Mouse (Mus musculus) cortical plate, adult 2 months (tissue): ENCODE results near the gene Igfbp4. TPM values are rescaled to one million over a fixed set of nuclear protein-coding genes. Genes with fewer than 3 reads are reported as not detected.

Experiments used
- H3K27ac ChIP-seq: fragments of 200-500 bp; 2 replicates; pipeline ENCODE4 v1.5.1; 2012; ENCODE audit warnings: low read length, control low read depth, inconsistent platforms; ENCODE audit not compliant: insufficient read depth
- H3K4me1 ChIP-seq: fragments of 200-500 bp; 2 replicates; pipeline ENCODE4 v1.6.1; 2011; ENCODE audit warnings: low read length; ENCODE audit not compliant: control insufficient read depth, insufficient read depth
- H3K4me3 ChIP-seq: fragments of 200-500 bp; 2 replicates; pipeline ENCODE4 v1.5.1; 2011; ENCODE audit warnings: mild to moderate bottlenecking, low read length, control low read depth; ENCODE audit not compliant: insufficient read depth
- CTCF ChIP-seq: fragments of 200-500 bp; IDR thresholded peaks from 2 replicates; pipeline ENCODE4 v1.5.1; 2011; ENCODE audit warnings: mild to moderate bottlenecking, control low read depth, low read length; ENCODE audit not compliant: insufficient read depth; ENCODE audit errors: extremely low read depth
- polyA plus RNA-seq: library from polyadenylated mRNA; depleted of rRNA; stranded (reverse); fragments of >200 nt; gene quantifications from 2 replicates; pipeline ENCODE4 v1.2.3, GENCODE M21; 2012; rRNA removed

The Igfbp4 gene
- polyA plus RNA-seq, 1 experiment, result 106 TPM

DNA sequence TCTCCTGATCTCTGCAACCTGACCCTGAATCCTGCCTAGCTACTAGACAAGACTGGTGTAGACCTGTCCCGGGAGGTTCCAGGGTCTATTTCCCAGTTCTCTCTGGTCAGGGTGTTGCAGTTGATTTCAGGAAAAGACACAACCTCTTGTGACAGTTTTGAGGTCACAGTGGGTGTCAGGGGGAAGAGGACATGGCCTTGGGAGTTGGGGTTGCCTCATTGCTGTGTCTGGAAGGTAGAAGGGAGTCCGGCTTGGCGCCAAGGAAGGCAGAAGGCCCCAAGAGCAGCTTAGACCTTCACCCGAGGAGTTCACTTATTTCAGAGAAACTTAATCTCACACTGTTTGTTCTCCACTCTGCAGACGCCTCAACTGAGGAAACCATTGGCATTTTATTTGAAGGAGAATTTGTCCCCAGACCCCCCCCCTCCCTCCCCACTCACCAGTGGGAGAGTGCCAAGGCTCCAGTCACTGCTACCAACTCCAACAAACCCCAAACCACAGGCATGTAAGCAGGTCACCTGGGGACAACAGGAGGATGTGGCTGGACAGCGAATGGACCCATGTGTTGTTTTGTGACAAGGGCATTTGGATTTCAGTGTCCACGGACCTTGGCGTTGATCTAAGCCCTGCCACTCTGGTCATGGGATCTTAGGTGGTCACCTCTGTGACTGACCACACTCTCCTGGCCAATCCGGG, 61.7 kb downstream of the Igfbp4 start:
- Histone ChIP-seq H3K27ac (no peak overlapping the region), H3K4me3 (no peak overlapping the region), H3K4me1 (no peaks in the 10 kb centered on the region; the same call in 1 of the 2 replicates)
- TF ChIP-seq CTCF, result no peak

Other genes with a start within 250 kb of the Igfbp4 start
- gene Msl1, start 245.7 kb upstream of the Igfbp4 start, polyA plus RNA-seq, result 119 and 131 TPM in 2 replicates
- 44.9 and 47.4 TPM in 2 replicates for gene Casc3, start 236.3 kb upstream of the Igfbp4 start, polyA plus RNA-seq
- 153 and 181 TPM in 2 replicates for gene Rapgefl1, start 204.5 kb upstream of the Igfbp4 start, polyA plus RNA-seq
- gene Wipf2, start 177.6 kb upstream of the Igfbp4 start, polyA plus RNA-seq, result 35.2 and 36.5 TPM in 2 replicates
- gene Cdc6, start 133.4 kb upstream of the Igfbp4 start, polyA plus RNA-seq, result 0.40 and 0.56 TPM in 2 replicates
- 6.3 and 6.8 TPM in 2 replicates for gene Rara, start 113.4 kb upstream of the Igfbp4 start, polyA plus RNA-seq
- gene Gjd3, start 58.2 kb upstream of the Igfbp4 start, polyA plus RNA-seq, result 3.4 and 3.5 TPM in 2 replicates
- gene Top2a, start 17.1 kb upstream of the Igfbp4 start, polyA plus RNA-seq, result 0.93 and 1.8 TPM in 2 replicates
- 0.17 and 0.25 TPM in 2 replicates for gene Tns4, start 48.1 kb downstream of the Igfbp4 start, polyA plus RNA-seq
- 0.15 and 0.19 TPM in 2 replicates for gene Ccr7, start 113.8 kb downstream of the Igfbp4 start, polyA plus RNA-seq
- gene Smarce1, start 189.8 kb downstream of the Igfbp4 start, polyA plus RNA-seq, result 60.6 and 69.0 TPM in 2 replicates
- 25.1 and 27.0 TPM in 2 replicates for gene Krt222, start 202.8 kb downstream of the Igfbp4 start, polyA plus RNA-seq
- not detected in 2 replicates for gene Krt24, start 244.0 kb downstream of the Igfbp4 start, polyA plus RNA-seq